Mouse (Mus musculus) urinary bladder, postnatal 14 days (tissue): ENCODE data around the gene Gm20532.

Source experiments
- DNase-seq: peaks from one replicate; pipeline ENCODE4 v3.0.0; 2021; ENCODE audit warnings: low spot score

Gm20532 gene

GRCm38 (mm10) chr2:26654687-26655086, 68.2 kb downstream of the Gm20532 start:
- no peak for DNase-seq

DNA sequence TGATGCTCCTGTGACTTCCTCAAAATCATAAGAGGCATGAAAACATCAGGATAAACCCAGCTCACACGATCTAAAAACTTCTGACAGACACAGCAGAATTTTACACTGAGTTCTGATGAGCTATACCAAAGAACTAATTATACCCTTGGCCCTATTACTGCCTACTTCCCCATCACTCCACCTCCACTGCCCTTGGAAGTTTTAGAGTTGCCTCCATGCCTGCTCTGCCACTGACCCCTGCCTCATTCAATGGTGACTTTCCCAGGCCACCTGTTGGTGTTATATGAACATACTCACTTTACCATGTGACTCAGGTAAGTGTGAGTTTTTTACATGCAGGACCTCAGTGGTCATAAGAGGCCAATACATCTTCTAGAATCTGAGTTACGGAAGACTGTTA, 71.0 kb downstream of the Gm20532 start:
- DNase-seq: no peak

DNA sequence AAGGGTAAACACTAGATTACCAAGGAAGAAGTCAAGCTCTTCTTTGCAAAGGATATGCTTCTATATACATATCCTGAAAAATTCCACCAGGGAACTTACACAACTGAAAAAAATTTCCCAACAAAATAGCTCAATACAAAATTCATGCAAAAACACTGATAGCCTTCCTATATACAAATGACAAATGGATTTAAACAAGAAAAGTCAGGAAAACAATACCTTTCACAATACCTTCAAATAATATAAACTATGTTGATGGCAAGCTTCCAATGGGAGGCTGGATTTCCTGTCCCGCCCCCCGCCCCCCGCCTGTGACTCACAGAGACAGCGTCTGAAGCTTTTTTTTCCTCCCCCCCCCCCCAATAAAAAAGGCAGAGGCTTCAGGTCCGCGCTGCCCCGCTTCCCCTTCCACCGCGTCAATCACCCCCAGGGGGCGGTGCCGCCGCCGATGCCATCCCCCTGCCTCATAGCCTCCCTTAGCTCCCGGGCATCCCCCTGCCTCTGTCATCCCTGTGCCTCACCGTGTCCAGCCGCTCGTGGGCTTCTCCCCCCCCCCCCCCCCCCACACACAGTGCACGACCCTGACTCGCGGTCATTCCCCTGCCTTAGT, 74.8 kb downstream of the Gm20532 start:
- DNase-seq: no peak

GRCm38 (mm10) chr2:26661768-26662508, 75.5 kb downstream of the Gm20532 start:
- DNase-seq: no peak

DNA sequence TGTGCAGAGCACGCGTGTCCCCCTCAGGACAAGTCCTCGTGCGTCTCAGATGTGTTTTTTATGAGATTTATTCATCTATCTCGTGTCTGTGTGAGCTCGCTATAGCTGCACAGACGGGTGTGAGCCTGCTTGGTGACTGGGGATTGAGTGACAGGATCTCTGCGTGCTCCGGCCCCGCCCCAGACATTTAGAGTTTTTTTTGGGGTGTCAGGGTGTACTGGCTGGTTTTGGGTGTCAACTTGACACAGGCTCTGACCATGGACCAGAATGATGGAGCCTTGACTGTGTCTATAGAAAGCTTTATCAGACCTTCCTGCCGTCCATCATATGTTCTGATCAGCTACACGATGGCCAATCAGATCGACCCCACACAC, 76.1 kb downstream of the Gm20532 start:
- DNase-seq: no peak

- no peak for DNase-seq
These were observed 76.7 kb downstream of the Gm20532 start for GRCm38 (mm10) chr2:26663112-26663511.

- peak; percentile 67 for DNase-seq
These were observed 77.1 kb downstream of the Gm20532 start for GRCm38 (mm10) chr2:26663551-26663950.

DNA sequence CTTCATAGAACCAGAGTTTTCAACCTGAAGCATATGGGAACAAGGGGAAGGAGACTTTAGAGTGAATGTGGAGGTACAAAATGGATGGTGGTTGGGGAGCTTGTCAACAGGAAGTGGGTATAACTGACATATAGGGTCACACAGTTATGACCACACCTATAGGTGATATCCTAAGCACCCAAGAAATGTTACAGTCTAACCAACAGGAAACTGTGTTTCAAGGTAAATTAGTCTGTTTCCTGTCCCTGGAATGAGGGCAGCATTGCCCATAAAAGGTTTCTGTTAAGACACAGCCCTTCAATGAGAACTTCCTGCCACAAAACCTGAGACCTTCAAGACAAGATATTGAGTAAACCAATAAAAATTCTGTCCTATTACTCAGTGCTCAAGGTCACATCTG, 82.3 kb downstream of the Gm20532 start:
- no peak for DNase-seq

DNA sequence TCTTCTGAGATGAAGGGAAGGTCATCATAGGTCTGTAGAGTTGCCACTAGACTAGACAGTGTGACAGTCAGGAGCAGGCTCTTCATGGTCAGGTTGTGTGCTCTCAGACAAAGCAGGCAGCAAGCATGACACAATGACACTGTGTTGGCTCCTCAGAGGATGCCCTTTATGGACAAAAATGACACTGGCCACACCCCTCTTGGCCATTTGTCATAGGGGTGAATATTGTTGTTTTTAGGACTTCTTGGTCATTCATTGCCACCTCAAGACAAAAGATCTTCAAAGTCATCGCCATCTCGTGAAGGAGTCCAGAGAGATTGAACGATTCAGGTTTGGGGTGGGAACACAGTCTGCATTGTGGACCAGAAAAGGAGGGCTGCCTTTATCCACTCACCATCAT, 84.7 kb downstream of the Gm20532 start, which contains the start of gene Lcn4:
Lcn4 (minus strand) TSS at position 101 of the 400 bp plus-strand sequence.
- no peak for DNase-seq
